Mouse (Mus musculus): ENCODE measurements around the gene Slc38a9. TPM values are rescaled to one million over a fixed set of nuclear protein-coding genes. Genes with fewer than 3 reads are reported as not detected.

Slc38a9 gene
- polyA plus RNA-seq, 1 experiment from 2014 or later, result 11.3 TPM

DNA sequence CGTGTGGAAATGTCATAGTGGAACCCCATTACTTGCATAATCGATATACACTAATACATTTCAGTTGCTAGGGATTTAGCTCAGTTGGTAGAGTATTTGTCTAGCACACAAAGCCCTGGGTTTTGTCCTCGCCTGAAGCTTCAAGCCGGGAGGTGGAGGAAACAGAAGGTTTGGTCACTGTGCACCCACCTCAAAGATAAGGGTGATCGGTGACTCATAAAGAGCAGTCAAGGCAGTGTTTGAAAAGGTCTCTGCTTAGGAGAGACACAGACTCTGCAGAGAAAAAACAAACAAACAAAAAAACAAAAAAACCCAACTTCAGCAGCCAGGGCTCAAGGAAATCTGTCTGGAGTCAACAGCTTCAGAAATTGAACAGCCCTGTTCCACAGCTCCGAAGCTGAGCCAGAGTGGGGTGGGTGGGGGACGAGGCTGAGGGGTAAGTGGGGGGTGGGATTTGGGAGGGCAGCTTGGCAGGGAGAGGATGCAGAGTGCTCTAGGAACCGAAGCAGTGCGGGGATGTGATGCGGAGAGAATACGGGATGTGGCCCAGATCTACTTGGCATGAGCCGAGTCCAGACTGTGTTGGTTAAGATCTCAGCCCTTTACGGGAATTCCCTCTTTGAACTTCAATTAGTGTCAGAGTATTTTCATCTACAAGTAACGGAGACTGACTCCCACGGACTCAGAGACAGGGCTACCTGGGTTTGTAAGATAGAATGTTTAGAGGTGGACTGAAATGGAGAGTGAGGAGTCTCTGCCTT lies 99.4 kb downstream of the Slc38a9 start:
- no peak for TF ChIP-seq CTCF (IDR thresholded peaks at IDR 0.05; ENCODE audit: low read depth)
- WGBS, result 63% methylated on average over 15 of the region's 15 CpGs
- no peak for DNase-seq (ENCODE audit: low spot score)

DNA sequence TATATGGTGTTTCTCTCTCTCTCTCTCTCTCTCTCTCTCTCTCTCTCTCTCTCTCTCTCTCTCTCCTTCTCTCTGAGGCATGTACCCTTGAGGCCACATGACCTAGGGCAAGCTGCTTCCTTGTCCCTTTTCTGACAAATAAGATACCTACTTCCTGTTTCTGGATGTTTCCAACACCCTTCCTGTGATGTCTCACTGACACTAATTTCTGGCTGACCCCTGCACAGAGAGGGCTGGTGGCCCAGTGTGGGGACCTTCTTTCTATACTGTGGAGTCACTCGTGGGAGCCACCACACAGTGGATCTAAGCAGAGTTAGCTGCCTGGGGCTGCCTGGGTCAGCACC lies 100.0 kb downstream of the Slc38a9 start:
- DNase-seq (ENCODE audit: low spot score), result no peak
- no peak overlapping the region for H3K4me2 ChIP-seq (ENCODE audit: low read length)
- WGBS, result 14% methylated on average over 1 of the region's 1 CpGs
- peak overlapping the region; percentile 39; the same call in 1 of the 2 replicates for H3K27ac ChIP-seq
- TF ChIP-seq CTCF (IDR thresholded peaks at IDR 0.05; ENCODE audit: low read depth), result no peak
- no peak overlapping the region for H3K9ac ChIP-seq (ENCODE audit: low read depth, low read length)
- no peaks in the 10 kb centered on the region for H3K36me3 ChIP-seq (ENCODE audit: insufficient read depth, low read length)
- H3K27me3 ChIP-seq (ENCODE audit: insufficient read depth, low read length), result no peaks in the 10 kb centered on the region
- H3K4me1 ChIP-seq (replicated peaks; ENCODE audit: insufficient read depth, low read length), result peaks cover 18% of the 10 kb centered on the region
- no peak overlapping the region for H3K4me3 ChIP-seq (replicated peaks; ENCODE audit: low read depth, low read length)
- 0 out of 2 replicates have a peak, but pooled peaks have one; percentile 30 for ATAC-seq (replicated peaks; ENCODE audit: low FRiP score, low read depth)
- no peaks in the 10 kb centered on the region for H3K9me3 ChIP-seq (replicated peaks; ENCODE audit: low read length)

More for the DNA sequence above, 99.4 kb downstream of the Slc38a9 start:
- no peaks in the 10 kb centered on the region for H3K27me3 ChIP-seq (ENCODE audit: insufficient read depth, low read length)
- H3K4me3 ChIP-seq (replicated peaks; ENCODE audit: low read depth, low read length), result no peak overlapping the region
- ATAC-seq (replicated peaks; ENCODE audit: low FRiP score, low read depth), result no peak
- H3K27ac ChIP-seq, result peak overlapping the region; percentile 31; the same call in 1 of the 2 replicates
- no peak overlapping the region for H3K4me2 ChIP-seq (ENCODE audit: low read length)
- H3K4me1 ChIP-seq (replicated peaks; ENCODE audit: insufficient read depth, low read length), result peaks cover 18% of the 10 kb centered on the region
- no peaks in the 10 kb centered on the region for H3K36me3 ChIP-seq (ENCODE audit: insufficient read depth, low read length)
- H3K9me3 ChIP-seq (replicated peaks; ENCODE audit: low read length), result no peaks in the 10 kb centered on the region
- no peak overlapping the region for H3K9ac ChIP-seq (ENCODE audit: low read depth, low read length)

GRCm38 (mm10) chr13:112761787-112762186 lies 101.2 kb downstream of the Slc38a9 start:
- Histone ChIP-seq H3K36me3 (ENCODE audit: insufficient read depth, low read length) (no peaks in the 10 kb centered on the region), H3K4me1 (replicated peaks; ENCODE audit: insufficient read depth, low read length) (peaks cover 15% of the 10 kb centered on the region), H3K4me3 (replicated peaks; ENCODE audit: low read depth, low read length) (no peak overlapping the region), H3K4me2 (ENCODE audit: low read length) (no peak overlapping the region), H3K27ac (peak overlapping the region; percentile 79), H3K9ac (ENCODE audit: low read depth, low read length) (no peak overlapping the region), H3K27me3 (ENCODE audit: insufficient read depth, low read length) (no peaks in the 10 kb centered on the region), H3K9me3 (replicated peaks; ENCODE audit: low read length) (no peaks in the 10 kb centered on the region)
- 39% methylated on average over 1 of the region's 1 CpGs for WGBS
- TF ChIP-seq CTCF (IDR thresholded peaks at IDR 0.05; ENCODE audit: low read depth), result no peak
- DNase-seq (ENCODE audit: low spot score) (peak; percentile 60), ATAC-seq (replicated peaks; ENCODE audit: low FRiP score, low read depth) (no peak)

DNA sequence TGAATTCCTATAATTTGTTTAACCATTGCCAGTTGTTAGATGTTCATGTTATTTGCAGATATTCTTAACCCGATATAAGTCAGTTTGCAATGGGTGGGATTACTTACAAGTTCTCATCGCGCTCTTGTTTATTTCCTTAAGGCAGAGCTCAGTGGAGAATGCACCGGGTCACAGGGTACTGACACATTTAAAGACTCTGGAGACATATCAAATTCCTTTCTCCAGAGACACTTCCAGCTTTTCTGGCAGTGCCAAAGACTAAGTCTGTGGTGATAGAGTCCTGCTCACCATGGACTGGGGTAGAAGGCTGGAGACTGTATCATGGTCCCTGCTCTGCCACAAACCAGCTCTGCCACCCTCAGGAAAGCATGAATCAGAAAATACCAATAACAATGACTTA lies 102.0 kb downstream of the Slc38a9 start:
- DNase-seq (ENCODE audit: low spot score), result peak; percentile 83
- peak overlapping the region; percentile 80; the same call in 1 of the 2 replicates for H3K27ac ChIP-seq

DNA sequence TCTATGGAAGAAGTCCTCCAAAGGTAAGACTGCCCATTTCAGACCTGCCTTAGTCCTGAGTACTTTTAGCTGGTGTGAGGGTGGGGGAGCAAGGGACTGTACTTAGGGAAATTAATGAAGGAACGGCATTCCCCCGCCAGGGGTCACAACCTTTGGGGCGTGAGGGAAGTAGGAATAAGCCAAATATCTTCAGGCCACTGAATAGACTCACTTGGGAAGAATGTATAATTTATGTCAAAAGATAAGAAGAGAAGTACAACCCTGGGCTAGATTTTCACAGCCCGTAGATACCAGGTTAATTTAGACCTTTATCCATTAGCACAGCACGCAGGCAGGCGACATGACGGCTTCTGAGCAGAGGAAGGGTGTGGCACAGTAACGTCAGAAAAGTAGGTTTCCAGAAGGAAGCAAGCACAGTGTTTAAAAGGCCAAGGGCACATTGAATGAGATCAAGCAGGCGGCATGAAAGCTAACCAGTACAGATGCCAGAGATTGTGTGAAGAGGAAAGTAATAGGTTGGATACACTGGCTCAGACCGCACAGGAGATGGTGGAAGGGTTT lies 103.1 kb downstream of the Slc38a9 start:
- H3K9ac ChIP-seq (ENCODE audit: low read depth, low read length), result no peak overlapping the region
- no peaks in the 10 kb centered on the region for H3K27me3 ChIP-seq (ENCODE audit: insufficient read depth, low read length)
- no peak overlapping the region for H3K4me2 ChIP-seq (ENCODE audit: low read length)
- peak overlapping the region; percentile 80 for H3K27ac ChIP-seq
- no peaks in the 10 kb centered on the region for H3K36me3 ChIP-seq (ENCODE audit: insufficient read depth, low read length)
- 50% methylated on average over 10 of the region's 10 CpGs for WGBS
- DNase-seq (ENCODE audit: low spot score) (peak; percentile 54), ATAC-seq (replicated peaks; ENCODE audit: low FRiP score, low read depth) (no peak)
- H3K4me1 ChIP-seq (replicated peaks; ENCODE audit: insufficient read depth, low read length), result peaks cover 15% of the 10 kb centered on the region
- no peak for TF ChIP-seq CTCF (IDR thresholded peaks at IDR 0.05; ENCODE audit: low read depth)
- no peak overlapping the region for H3K4me3 ChIP-seq (replicated peaks; ENCODE audit: low read depth, low read length)
- no peaks in the 10 kb centered on the region for H3K9me3 ChIP-seq (replicated peaks; ENCODE audit: low read length)

More for the DNA sequence above, 102.0 kb downstream of the Slc38a9 start:
- Histone ChIP-seq H3K9me3 (replicated peaks; ENCODE audit: low read length) (no peaks in the 10 kb centered on the region), H3K9ac (ENCODE audit: low read depth, low read length) (no peak overlapping the region), H3K4me2 (ENCODE audit: low read length) (no peak overlapping the region), H3K4me3 (replicated peaks; ENCODE audit: low read depth, low read length) (no peak overlapping the region), H3K4me1 (replicated peaks; ENCODE audit: insufficient read depth, low read length) (peaks cover 15% of the 10 kb centered on the region), H3K27me3 (ENCODE audit: insufficient read depth, low read length) (no peaks in the 10 kb centered on the region), H3K36me3 (ENCODE audit: insufficient read depth, low read length) (no peaks in the 10 kb centered on the region)
- WGBS, result 16% methylated on average over 4 of the region's 4 CpGs
- no peak for TF ChIP-seq CTCF (IDR thresholded peaks at IDR 0.05; ENCODE audit: low read depth)
- ATAC-seq (replicated peaks; ENCODE audit: low FRiP score, low read depth), result no peak

DNA sequence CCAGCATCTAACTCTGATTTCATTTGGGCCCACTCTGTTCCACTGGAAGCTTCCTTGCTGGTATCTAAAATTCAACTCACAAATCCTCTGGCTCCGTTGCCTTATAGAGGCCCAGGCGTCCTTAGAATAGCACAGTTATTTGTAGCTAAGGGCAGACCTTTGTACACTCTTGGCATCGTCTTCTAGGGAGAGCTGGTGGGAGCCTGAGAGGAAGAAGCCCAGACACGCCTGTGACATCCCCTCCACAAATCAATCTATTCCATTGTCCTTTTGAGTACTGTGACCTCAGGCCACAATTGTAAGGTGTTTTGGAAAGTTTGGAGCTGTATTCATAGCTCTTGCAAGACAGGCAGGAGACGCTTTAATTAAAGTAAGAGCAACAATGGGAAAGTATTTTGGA lies 104.0 kb downstream of the Slc38a9 start:
- H3K4me1 ChIP-seq (replicated peaks; ENCODE audit: insufficient read depth, low read length), result peaks cover 15% of the 10 kb centered on the region
- TF ChIP-seq CTCF (IDR thresholded peaks at IDR 0.05; ENCODE audit: low read depth), result no peak
- H3K27me3 ChIP-seq (ENCODE audit: insufficient read depth, low read length), result no peaks in the 10 kb centered on the region
- no peaks in the 10 kb centered on the region for H3K9me3 ChIP-seq (replicated peaks; ENCODE audit: low read length)
- DNase-seq (ENCODE audit: low spot score) (peak; percentile 56), ATAC-seq (replicated peaks; ENCODE audit: low FRiP score, low read depth) (no peak)
- no peak overlapping the region for H3K4me2 ChIP-seq (ENCODE audit: low read length)
- H3K36me3 ChIP-seq (ENCODE audit: insufficient read depth, low read length), result no peaks in the 10 kb centered on the region
- H3K27ac ChIP-seq, result peak overlapping the region; percentile 80
- WGBS, result 50% methylated on average over 5 of the region's 5 CpGs
- H3K9ac ChIP-seq (ENCODE audit: low read depth, low read length), result no peak overlapping the region
- no peak overlapping the region for H3K4me3 ChIP-seq (replicated peaks; ENCODE audit: low read depth, low read length)

Measured in kidney, postnatal 0 days (tissue).